Mouse (Mus musculus) liver, embryonic 14.5 days (tissue): ENCODE data around the gene Klf16.
"Not testable (repeated sequence)": the region's sequence is repeated elsewhere in the genome, so short reads cannot be mapped to it uniquely, and the experiment has no call there.

Experiments
- CTCF ChIP-seq: IDR thresholded peaks from 2 replicates; pipeline ENCODE4 v1.5.1; 2016; ENCODE audit warnings: antibody characterized with exemption, low read depth, control low read depth
- EP300 ChIP-seq: IDR thresholded peaks from 2 replicates; pipeline ENCODE4 v1.6.1; 2016; ENCODE audit warnings: antibody characterized with exemption, low read depth

GRCm38 (mm10) chr10:80605721-80606120 is 28.6 kb upstream of the Klf16 start, which contains the start of gene Gm49322:
- not testable (repeated sequence) for TF ChIP-seq EP300, CTCF
